Mouse (Mus musculus): ENCODE measurements around the gene Aff1.

DNA sequence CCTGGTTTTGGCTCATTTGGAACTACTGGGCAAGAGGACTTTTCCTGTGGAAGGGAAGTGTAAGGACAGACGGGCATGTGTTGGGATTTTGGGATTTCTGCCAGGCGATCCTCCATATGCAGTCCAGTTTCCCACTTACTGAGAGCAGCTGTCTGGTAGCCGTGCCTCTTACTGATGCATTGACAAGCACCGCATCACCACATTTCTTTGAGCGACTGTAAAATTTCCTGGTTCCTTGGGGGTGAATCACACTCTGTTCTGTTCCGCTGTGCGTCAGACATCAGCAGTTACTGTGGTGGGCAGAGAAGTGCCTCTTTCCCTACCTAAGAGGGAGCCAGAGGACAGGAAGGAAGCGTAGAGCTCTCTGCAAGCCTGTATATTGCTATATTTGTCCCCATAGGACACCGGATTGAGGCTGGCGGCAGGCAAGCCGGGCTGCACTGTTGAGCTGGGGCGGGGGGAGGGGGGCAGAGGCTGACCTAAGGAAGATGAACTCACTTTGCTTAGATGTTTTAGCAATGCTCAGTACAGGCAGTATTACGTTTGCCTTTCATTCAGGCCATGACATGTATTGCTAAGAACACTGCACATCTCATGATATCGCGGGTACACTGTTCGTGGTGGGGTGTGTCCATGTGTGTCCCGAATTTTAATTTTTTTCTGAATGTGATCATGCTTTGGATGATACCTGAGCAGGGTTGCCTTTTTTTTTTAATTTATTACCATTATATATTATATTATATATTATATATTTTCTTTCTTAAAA is 162.1 kb downstream of the Aff1 start:
- TF ChIP-seq CTCF (IDR thresholded peaks at IDR 0.05; ENCODE audit: borderline replicate concordance, extremely low read depth, insufficient read depth, insufficient read length) = peak; percentile 12; the same call in 1 of the 2 replicates
- TF ChIP-seq POLR2A (IDR thresholded peaks at IDR 0.05; ENCODE audit: borderline replicate concordance, extremely low read depth, insufficient read depth, insufficient read length, poor library complexity, severe bottlenecking) = no peak

Measured in brain, embryonic 14.5 days (tissue).